Mouse (Mus musculus) MEL (cell line): ENCODE measurements around the gene Egln3.

ENCODE experiments used
- CTCF ChIP-seq, 3 experiments: IDR thresholded peaks in 2 of 3; conservative IDR thresholded peaks in 1 of 3; 2 replicates each; pipeline ENCODE4 v1.5.1; 2011 to 2012; ENCODE audit warnings: low read length in 3 of 3, low read depth in 2 of 3, mild to moderate bottlenecking in 2 of 3, improper control_type of control experiment in 1 of 3, inconsistent platforms in 1 of 3, mixed read lengths in 1 of 3, moderate library complexity in 1 of 3; ENCODE audit not compliant: control insufficient read depth in 1 of 3, insufficient read depth in 1 of 3, poor library complexity in 1 of 3, severe bottlenecking in 1 of 3
- E2F4 ChIP-seq: IDR thresholded peaks from 2 replicates; pipeline ENCODE4 v1.6.1; 2011; ENCODE audit warnings: low read depth, low read length, improper control_type of control experiment, borderline replicate concordance
- GABPA ChIP-seq: IDR thresholded peaks from 2 replicates; pipeline ENCODE4 v1.6.1; 2012; ENCODE audit warnings: low read depth, mild to moderate bottlenecking, inconsistent platforms, low read length, improper control_type of control experiment, moderate library complexity
- JUND ChIP-seq: IDR thresholded peaks from 2 replicates; pipeline ENCODE4 v1.6.1; 2011; ENCODE audit warnings: low read depth, mild to moderate bottlenecking, improper control_type of control experiment, low read length
- KAT2A ChIP-seq: conservative IDR thresholded peaks from 2 replicates; pipeline ENCODE4 v1.6.1; 2012; ENCODE audit warnings: low read depth, low read length, improper control_type of control experiment, inconsistent platforms
- MAFK ChIP-seq: IDR thresholded peaks from 2 replicates; pipeline ENCODE4 v1.6.1; 2011; ENCODE audit warnings: low read depth, mild to moderate bottlenecking, low read length, improper control_type of control experiment, borderline replicate concordance
- MAX ChIP-seq: IDR thresholded peaks from 2 replicates; pipeline ENCODE4 v1.6.1; 2011; ENCODE audit warnings: low read length, improper control_type of control experiment
- NRF1 ChIP-seq: IDR thresholded peaks from 2 replicates; pipeline ENCODE4 v1.6.1; 2014; ENCODE audit warnings: low read depth, mild to moderate bottlenecking, inconsistent platforms, low read length, improper control_type of control experiment, moderate library complexity; ENCODE audit not compliant: poor library complexity, insufficient read depth, severe bottlenecking
- POLR2A ChIP-seq, 2 experiments: IDR thresholded peaks; 2 replicates each; pipeline ENCODE4 v1.6.1; 2011 to 2012; ENCODE audit warnings: low read length in 2 of 2, mild to moderate bottlenecking in 2 of 2, control low read depth in 1 of 2, improper control_type of control experiment in 1 of 2, low read depth in 1 of 2, moderate library complexity in 1 of 2; ENCODE audit not compliant: control insufficient read depth in 1 of 2, insufficient read depth in 1 of 2, poor library complexity in 1 of 2
- SMC3 ChIP-seq: IDR thresholded peaks from 2 replicates; pipeline ENCODE4 v1.6.1; 2011; ENCODE audit warnings: low read depth, low read length, improper control_type of control experiment
- TBP ChIP-seq: IDR thresholded peaks from 2 replicates; pipeline ENCODE4 v1.8.0; 2011; ENCODE audit warnings: low read depth, low read length, improper control_type of control experiment
- TCF12 ChIP-seq: IDR thresholded peaks from 2 replicates; pipeline ENCODE4 v1.6.1; 2014; ENCODE audit warnings: low read depth, mild to moderate bottlenecking, inconsistent platforms, low read length, improper control_type of control experiment, moderate library complexity

DNA sequence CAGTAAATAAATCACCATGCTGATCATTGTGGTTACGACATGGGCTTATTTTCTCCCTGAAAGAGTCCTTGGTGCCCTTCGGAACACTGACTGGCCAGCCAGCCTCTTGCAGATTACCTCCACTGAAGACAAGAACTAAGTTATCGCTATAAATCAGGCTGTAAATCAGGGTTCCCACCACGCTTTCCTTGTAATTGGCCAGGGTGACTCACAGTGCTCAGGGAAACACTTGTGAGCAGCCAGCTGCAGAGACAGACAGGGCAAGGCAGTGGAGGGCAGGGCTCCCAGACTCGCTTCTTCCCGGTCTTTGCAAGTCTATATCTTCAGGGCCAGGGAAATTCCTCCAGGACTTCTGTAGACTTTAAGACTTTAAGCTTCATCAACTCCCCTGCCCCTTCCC is 10.8 kb upstream of the Egln3 start:
- TF ChIP-seq CTCF (IDR thresholded peaks at IDR 0.05 in 2 of 3, conservative IDR thresholded peaks at IDR 0.05 in 1 of 3; ENCODE audit: control insufficient read depth in 1 of 3, insufficient read depth in 1 of 3, low read depth in 2 of 3, low read length in 3 of 3, poor library complexity in 1 of 3, severe bottlenecking in 1 of 3) (no peak), POLR2A (IDR thresholded peaks at IDR 0.05; ENCODE audit: control insufficient read depth in 1 of 2, insufficient read depth in 1 of 2, low read depth in 1 of 2, low read length in 2 of 2, poor library complexity in 1 of 2) (no peak), TBP (no peak), KAT2A (no peak), SMC3 (no peak), E2F4 (no peak), NRF1 (no peak), JUND (no peak), TCF12 (no peak), MAFK (no peak), MAX (no peak), GABPA (no peak)
